Mouse (Mus musculus) gastrocnemius, postnatal 25 days (tissue): ENCODE measurements around the gene Dhh. TPM values are rescaled to one million over a fixed set of nuclear protein-coding genes. Genes with fewer than 3 reads are reported as not detected.

ENCODE experiments used
- DNase-seq: peaks from one replicate; pipeline ENCODE4 v3.0.0; 2022
- total RNA-seq, 2 experiments: library from RNA; stranded (reverse); gene quantifications; 1 replicate in 1 of 2; 2 replicates in 1 of 2; pipeline ENCODE4 v1.2.3; 2021

The Dhh gene
- total RNA-seq, 2 experiments from 2014 or later, result 1.2 to 2.3 TPM

DNA sequence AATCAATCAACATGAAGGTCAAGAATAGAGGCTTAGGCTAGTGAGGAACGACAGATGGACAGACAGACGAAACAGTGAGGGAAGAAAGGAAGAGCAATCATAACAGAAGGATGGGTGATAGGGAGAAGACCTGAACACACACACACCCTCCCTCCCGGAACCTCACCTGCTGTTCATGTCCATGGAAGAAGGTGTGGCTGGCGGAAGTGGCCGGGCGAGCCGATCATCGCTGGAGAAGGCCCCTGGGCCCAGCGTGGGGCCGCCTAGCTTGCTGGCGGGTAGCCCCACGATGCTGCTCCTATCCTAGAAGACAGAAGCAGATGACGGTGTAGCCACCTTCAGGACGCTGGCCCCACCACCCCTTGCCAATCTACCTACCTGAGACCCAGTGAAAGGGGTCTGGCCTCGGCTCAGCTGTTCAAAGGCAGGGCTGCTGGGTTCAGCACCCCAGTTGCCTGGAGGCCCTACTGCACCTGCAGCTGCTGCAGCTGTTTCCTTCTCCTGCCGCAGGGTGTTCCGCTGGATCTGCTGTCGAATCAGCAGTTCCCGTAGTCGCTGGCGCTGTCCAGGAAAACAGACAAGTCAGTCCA is 47.0 kb downstream of the Dhh start:
- no peak for DNase-seq

DNA sequence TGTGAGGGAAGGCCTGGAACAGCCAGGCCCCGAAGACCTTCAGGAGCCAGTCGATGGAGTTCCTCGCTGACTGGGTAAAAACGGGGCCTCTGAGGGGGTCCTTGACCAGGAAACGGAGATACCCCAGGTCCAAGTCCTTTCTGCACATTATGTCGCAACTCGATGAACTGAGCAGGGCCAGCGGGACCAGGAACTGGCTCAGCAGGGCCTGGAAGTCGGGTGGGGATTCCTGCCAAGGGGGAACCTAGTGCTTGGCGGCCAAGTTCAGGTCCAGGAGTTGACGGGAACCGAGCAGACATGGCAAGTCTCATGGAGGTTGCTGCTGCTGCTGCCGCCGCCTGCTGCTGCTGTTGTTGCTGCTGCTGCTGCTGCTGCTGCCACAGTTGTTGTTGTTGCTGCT is 47.7 kb downstream of the Dhh start:
- no peak for DNase-seq

DNA sequence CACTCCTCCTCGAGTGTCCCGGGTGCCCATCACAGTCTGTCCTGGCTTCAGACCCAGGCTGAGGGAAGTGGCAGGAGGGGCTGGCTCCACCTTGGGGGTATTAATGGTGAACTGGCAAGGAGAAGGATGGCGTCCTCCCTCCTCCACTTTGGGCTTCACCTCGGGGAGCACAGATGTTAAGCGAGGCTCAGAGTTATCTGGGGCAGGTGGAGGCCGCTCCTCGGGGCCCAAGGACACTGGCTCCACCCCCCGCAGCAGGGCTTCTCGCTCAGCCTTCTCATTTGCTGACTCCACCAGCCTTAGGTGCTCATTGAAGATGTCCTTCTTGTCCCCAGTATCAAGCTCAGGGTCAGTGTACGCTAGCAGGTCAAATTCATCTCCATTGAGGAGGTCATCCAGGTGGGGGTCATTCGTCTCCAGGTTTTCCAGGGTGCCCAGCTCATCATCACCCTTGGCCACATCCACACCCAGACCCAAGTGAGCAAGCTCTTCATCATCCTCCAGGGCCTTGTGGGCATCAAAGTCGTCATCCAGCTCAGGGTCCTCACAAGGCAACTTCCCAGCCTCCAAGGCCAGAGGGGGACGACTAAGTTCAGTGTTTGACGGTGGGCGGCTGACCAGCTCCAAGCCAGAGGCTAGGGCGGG is 48.3 kb downstream of the Dhh start:
- no peak for DNase-seq

GRCm38 (mm10) chr15:98849165-98849564 is 49.2 kb downstream of the Dhh start:
- no peak for DNase-seq

DNA sequence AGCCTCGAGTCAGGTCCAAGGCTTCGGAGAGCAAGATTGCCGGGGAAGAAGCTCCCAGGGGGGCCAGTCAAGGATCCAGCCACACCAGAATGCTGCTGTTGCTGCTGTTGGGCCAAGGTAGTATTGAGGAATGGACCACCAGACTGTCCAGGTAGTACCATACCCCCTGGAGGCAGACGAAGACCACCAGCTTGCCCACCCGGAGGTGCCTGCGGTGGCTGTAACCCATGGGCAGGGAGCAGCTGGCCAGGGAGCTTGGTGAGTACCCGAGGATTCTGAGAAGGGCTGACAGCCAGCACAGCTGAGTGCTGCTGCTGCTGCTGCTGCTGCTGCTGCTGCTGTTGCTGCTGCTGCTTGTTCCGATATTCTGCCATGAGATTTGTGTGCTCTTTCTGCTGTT is 52.2 kb downstream of the Dhh start:
- no peak for DNase-seq

GRCm38 (mm10) chr15:98845149-98845548 is 53.2 kb downstream of the Dhh start:
- DNase-seq, result no peak

- no peak for DNase-seq
Measured at GRCm38 (mm10) chr15:98843595-98844223, 54.6 kb downstream of the Dhh start.

Other genes starting within 250 kb of the Dhh start
- 10 to 100 TPM; 53.1 to 56.8 TPM for gene Ddx23, start 235.6 kb downstream of the Dhh start, total RNA-seq
- 1 to 10 TPM in 1 of 2 experiments, under 1 TPM in 1; 0.40 to 1.0 TPM for gene Rnd1, start 221.1 kb downstream of the Dhh start, total RNA-seq
- not detected for gene Ccdc65, start 190.3 kb downstream of the Dhh start, total RNA-seq
- 1 to 10 TPM; 2.7 to 3.5 TPM for gene Fkbp11, start 170.3 kb downstream of the Dhh start, total RNA-seq
- 10 to 100 TPM in 1 of 2 experiments, 1 to 10 TPM in 1; 8.3 to 10.4 TPM for gene Arf3, start 135.3 kb downstream of the Dhh start, total RNA-seq
- gene Wnt10b, start 120.4 kb downstream of the Dhh start, total RNA-seq, result 1 to 10 TPM in 1 of 2 experiments, under 1 TPM in 1; 0.79 to 1.7 TPM
- not detected for gene Wnt1, start 108.7 kb downstream of the Dhh start, total RNA-seq
- gene Ddn, start 89.0 kb downstream of the Dhh start, total RNA-seq, result under 1 TPM; 0.38 to 0.74 TPM
- 10 to 100 TPM; 43.6 to 43.9 TPM for gene Prkag1, start 67.0 kb downstream of the Dhh start, total RNA-seq
- 10 to 100 TPM; 36.6 to 43.5 TPM for gene Kmt2d, start 27.3 kb downstream of the Dhh start, total RNA-seq
- 1 to 10 TPM; 2.5 to 2.9 TPM for gene Rhebl1, start 4.0 kb downstream of the Dhh start, total RNA-seq
- 1 to 10 TPM; 6.1 to 6.6 TPM for gene Lmbr1l, start 19.7 kb upstream of the Dhh start, total RNA-seq
- gene Tuba1b, start 36.0 kb upstream of the Dhh start, total RNA-seq, result 10 to 100 TPM; 36.4 to 44.5 TPM
- gene Gm49450, start 55.0 kb upstream of the Dhh start, total RNA-seq, result not detected
- gene Tuba1a, start 55.2 kb upstream of the Dhh start, total RNA-seq, result 10 to 100 TPM; 43.5 to 52.6 TPM
- 10 to 100 TPM in 1 of 2 experiments, 1 to 10 TPM in 1; 7.1 to 10.7 TPM for gene Tuba1c, start 131.4 kb upstream of the Dhh start, total RNA-seq
- gene Prph, start 156.6 kb upstream of the Dhh start, total RNA-seq, result 1 to 10 TPM in 1 of 2 experiments, under 1 TPM in 1; 0.75 to 1.4 TPM
- under 1 TPM in 1 of 2 experiments, not detected in 1; 0.49 TPM for gene Troap, start 176.0 kb upstream of the Dhh start, total RNA-seq
- not detected for gene C1ql4, start 189.3 kb upstream of the Dhh start, total RNA-seq
- gene Dnajc22, start 194.6 kb upstream of the Dhh start, total RNA-seq, result under 1 TPM in 1 of 2 experiments, not detected in 1; 0.16 TPM
- 1 to 10 TPM; 4.5 to 4.6 TPM for gene Spats2, start 227.4 kb upstream of the Dhh start, total RNA-seq